Mouse (Mus musculus): ENCODE data around the gene Patz1. TPM values are rescaled to one million over a fixed set of nuclear protein-coding genes. Genes with fewer than 3 reads are reported as not detected.
A peak's percentile ranks its signal among the peaks of the same experiment; 100 is the strongest.

The Patz1 gene
- polyA plus RNA-seq, 1 experiment from 2014 or later: 39.5 TPM

GRCm38 (mm10) chr11:3293361-3293760 is 4.7 kb downstream of the Patz1 start:
- Histone ChIP-seq H3K9me3 (replicated peaks) (no peaks in the 10 kb centered on the region), H3K4me2 (peak overlapping the region; percentile 93), H3K4me3 (replicated peaks) (peak overlapping the region; percentile 85), H3K27me3 (replicated peaks) (no peaks in the 10 kb centered on the region), H3K27ac (replicated peaks) (peak overlapping the region; percentile 100), H3K9ac (replicated peaks) (peak overlapping the region; percentile 96), H3K36me3 (peaks cover 44% of the 10 kb centered on the region), H3K4me1 (peaks cover 77% of the 10 kb centered on the region)
- ATAC-seq (ENCODE audit: low FRiP score): no peak
- WGBS: 9% methylated on average over 4 of the region's 4 CpGs

GRCm38 (mm10) chr11:3294641-3295040 is 6.0 kb downstream of the Patz1 start:
- Histone ChIP-seq H3K9me3 (replicated peaks) (no peaks in the 10 kb centered on the region), H3K27ac (replicated peaks) (no peak overlapping the region), H3K36me3 (peaks cover 56% of the 10 kb centered on the region), H3K4me3 (replicated peaks) (peak overlapping the region; percentile 85; the same call in 1 of the 2 replicates), H3K9ac (replicated peaks) (no peak overlapping the region), H3K4me1 (peaks cover 73% of the 10 kb centered on the region), H3K27me3 (replicated peaks) (no peaks in the 10 kb centered on the region), H3K4me2 (peak overlapping the region; percentile 93)
- ATAC-seq (ENCODE audit: low FRiP score): no peak
- WGBS: 93% methylated on average over 2 of the region's 2 CpGs

- Histone ChIP-seq H3K36me3 (peaks cover 69% of the 10 kb centered on the region), H3K9me3 (replicated peaks) (no peaks in the 10 kb centered on the region), H3K9ac (replicated peaks) (no peak overlapping the region), H3K4me1 (peaks cover 68% of the 10 kb centered on the region), H3K4me3 (replicated peaks) (no peak overlapping the region), H3K27me3 (replicated peaks) (no peaks in the 10 kb centered on the region), H3K4me2 (no peak overlapping the region), H3K27ac (replicated peaks) (no peak overlapping the region)
- WGBS: 70% methylated on average over 5 of the region's 5 CpGs
- no peak for ATAC-seq (ENCODE audit: low FRiP score)
Measured at GRCm38 (mm10) chr11:3296056-3296455, 7.4 kb downstream of the Patz1 start.

GRCm38 (mm10) chr11:3297871-3298812 is 9.5 kb downstream of the Patz1 start:
- Histone ChIP-seq H3K36me3 (peaks cover 89% of the 10 kb centered on the region), H3K9ac (replicated peaks) (no peak overlapping the region), H3K4me2 (no peak overlapping the region), H3K9me3 (replicated peaks) (no peaks in the 10 kb centered on the region), H3K4me3 (replicated peaks) (no peak overlapping the region), H3K27me3 (replicated peaks) (no peaks in the 10 kb centered on the region), H3K4me1 (peaks cover 48% of the 10 kb centered on the region), H3K27ac (replicated peaks) (no peak overlapping the region)
- 89% methylated on average over 10 of the region's 10 CpGs for WGBS
- ATAC-seq (ENCODE audit: low FRiP score): no peak

GRCm38 (mm10) chr11:3298813-3299185 is 10.1 kb downstream of the Patz1 start:
- Histone ChIP-seq H3K4me1 (peaks cover 41% of the 10 kb centered on the region), H3K9me3 (replicated peaks) (no peaks in the 10 kb centered on the region), H3K27me3 (replicated peaks) (no peaks in the 10 kb centered on the region), H3K36me3 (peaks cover 91% of the 10 kb centered on the region), H3K4me3 (replicated peaks) (no peak overlapping the region), H3K9ac (replicated peaks) (no peak overlapping the region), H3K4me2 (no peak overlapping the region), H3K27ac (replicated peaks) (no peak overlapping the region)
- WGBS: 89% methylated on average over 14 of the region's 14 CpGs
- ATAC-seq (ENCODE audit: low FRiP score): no peak

- H3K4me1 ChIP-seq: peaks cover 18% of the 10 kb centered on the region
- H3K27me3 ChIP-seq (replicated peaks): no peaks in the 10 kb centered on the region
- H3K9ac ChIP-seq (replicated peaks): no peak overlapping the region
- no peak overlapping the region for H3K27ac ChIP-seq (replicated peaks)
- H3K4me3 ChIP-seq (replicated peaks): no peak overlapping the region
- no peak overlapping the region for H3K4me2 ChIP-seq
- H3K36me3 ChIP-seq: peaks cover 93% of the 10 kb centered on the region
- no peak for ATAC-seq (ENCODE audit: low FRiP score)
- WGBS: 95% methylated on average over 5 of the region's 5 CpGs
- no peaks in the 10 kb centered on the region for H3K9me3 ChIP-seq (replicated peaks)
Measured at GRCm38 (mm10) chr11:3301075-3301474, 12.4 kb downstream of the Patz1 start.

GRCm38 (mm10) chr11:3302385-3302784 is 13.7 kb downstream of the Patz1 start:
- H3K36me3 ChIP-seq: peaks cover 96% of the 10 kb centered on the region
- no peak overlapping the region for H3K9ac ChIP-seq (replicated peaks)
- H3K4me2 ChIP-seq: no peak overlapping the region
- H3K9me3 ChIP-seq (replicated peaks): no peaks in the 10 kb centered on the region
- 93% methylated on average over 4 of the region's 4 CpGs for WGBS
- H3K27ac ChIP-seq (replicated peaks): no peak overlapping the region
- no peak for ATAC-seq (ENCODE audit: low FRiP score)
- H3K4me1 ChIP-seq: peaks cover 5% of the 10 kb centered on the region; the same call in 1 of the 2 replicates
- H3K4me3 ChIP-seq (replicated peaks): no peak overlapping the region
- no peaks in the 10 kb centered on the region for H3K27me3 ChIP-seq (replicated peaks)

- ATAC-seq (ENCODE audit: low FRiP score): no peak
- Histone ChIP-seq H3K4me2 (no peak overlapping the region), H3K9ac (replicated peaks) (no peak overlapping the region), H3K27ac (replicated peaks) (no peak overlapping the region), H3K36me3 (peaks cover 96% of the 10 kb centered on the region), H3K4me3 (replicated peaks) (no peak overlapping the region), H3K9me3 (replicated peaks) (no peaks in the 10 kb centered on the region), H3K4me1 (0 out of 2 replicates have a peak, but pooled peaks cover 3% of the 10 kb centered on the region), H3K27me3 (replicated peaks) (no peaks in the 10 kb centered on the region)
- 79% methylated on average over 4 of the region's 4 CpGs for WGBS
Measured at GRCm38 (mm10) chr11:3302792-3303191, 14.1 kb downstream of the Patz1 start.

GRCm38 (mm10) chr11:3305821-3306220 is 17.1 kb downstream of the Patz1 start:
- no peak for ATAC-seq (ENCODE audit: low FRiP score)
- Histone ChIP-seq H3K4me2 (no peak overlapping the region), H3K27me3 (replicated peaks) (no peaks in the 10 kb centered on the region), H3K4me1 (no peaks in the 10 kb centered on the region), H3K4me3 (replicated peaks) (no peak overlapping the region), H3K36me3 (peaks cover 97% of the 10 kb centered on the region), H3K27ac (replicated peaks) (no peak overlapping the region), H3K9me3 (replicated peaks) (no peaks in the 10 kb centered on the region), H3K9ac (replicated peaks) (no peak overlapping the region)
- WGBS: 96% methylated on average over 4 of the region's 4 CpGs

GRCm38 (mm10) chr11:3307875-3308274 is 19.2 kb downstream of the Patz1 start:
- Histone ChIP-seq H3K4me1 (no peaks in the 10 kb centered on the region), H3K4me2 (no peak overlapping the region), H3K27ac (replicated peaks) (no peak overlapping the region), H3K9ac (replicated peaks) (no peak overlapping the region), H3K9me3 (replicated peaks) (no peaks in the 10 kb centered on the region), H3K36me3 (peaks cover 85% of the 10 kb centered on the region), H3K27me3 (replicated peaks) (no peaks in the 10 kb centered on the region), H3K4me3 (replicated peaks) (no peak overlapping the region)
- no peak for ATAC-seq (ENCODE audit: low FRiP score)
- WGBS: 96% methylated on average over 3 of the region's 3 CpGs

GRCm38 (mm10) chr11:3309884-3310283 is 21.2 kb downstream of the Patz1 start:
- no peak for ATAC-seq (ENCODE audit: low FRiP score)
- Histone ChIP-seq H3K9ac (replicated peaks) (no peak overlapping the region), H3K4me3 (replicated peaks) (no peak overlapping the region), H3K9me3 (replicated peaks) (no peaks in the 10 kb centered on the region), H3K4me1 (no peaks in the 10 kb centered on the region), H3K4me2 (no peak overlapping the region), H3K27me3 (replicated peaks) (no peaks in the 10 kb centered on the region), H3K36me3 (peaks cover 67% of the 10 kb centered on the region), H3K27ac (replicated peaks) (no peak overlapping the region)
- WGBS: 95% methylated on average over 4 of the region's 4 CpGs

Measured in neural tube, embryonic 15.5 days (tissue).